Mouse (Mus musculus) midbrain, embryonic 10.5 days (tissue): Measurements from ENCODE around the gene Chd8. TPM values are rescaled to one million over a fixed set of nuclear protein-coding genes. Genes with fewer than 3 reads are reported as not detected.

Source experiments
- DNase-seq: peaks from one replicate; pipeline ENCODE4 v3.0.0-alpha.2; 2017; ENCODE audit warnings: low spot score
- H3K27ac ChIP-seq: fragments of 300-500 bp; sonication (generic); replicated peaks from 2 replicates; pipeline ENCODE4 v1.5.1; 2016; ENCODE audit warnings: mild to moderate bottlenecking
- H3K27me3 ChIP-seq: fragments of 300-500 bp; sonication (generic); 2 replicates; pipeline ENCODE4 v1.6.1; 2016; ENCODE audit warnings: low read depth, mild to moderate bottlenecking; ENCODE audit not compliant: poor library complexity, severe bottlenecking
- H3K36me3 ChIP-seq: fragments of 300-500 bp; sonication (generic); 2 replicates; pipeline ENCODE4 v1.6.1; 2016; ENCODE audit warnings: mild to moderate bottlenecking, moderate library complexity
- H3K4me1 ChIP-seq: fragments of 300-500 bp; sonication (generic); 2 replicates; pipeline ENCODE4 v1.6.1; 2016
- H3K4me3 ChIP-seq: fragments of 300-500 bp; sonication (generic); 2 replicates; pipeline ENCODE4 v1.5.1; 2016; ENCODE audit warnings: mild to moderate bottlenecking, moderate library complexity
- H3K9me3 ChIP-seq: fragments of 300-500 bp; sonication (generic); replicated peaks from 2 replicates; pipeline ENCODE4 v1.6.1; 2016; ENCODE audit warnings: mild to moderate bottlenecking
- WGBS: fragments of 180-500 bp; shearing (Covaris S2); methylation state at CpG from one replicate; pipeline ENCODE4 v1.1.7; 2016; 5-methylcytosine and 5-hydroxymethylcytosine counted together
- polyA plus RNA-seq: library from polyadenylated mRNA; unstranded; fragments of >200 nt; fragmentation: Nextera tagmentation; extraction: Ambion mirVana; gene quantifications from 2 replicates; pipeline ENCODE4 v1.2.1, GENCODE M21; 2016

Gene Chd8
- polyA plus RNA-seq, 1 experiment from 2014 or later, result 38.9 TPM

DNA sequence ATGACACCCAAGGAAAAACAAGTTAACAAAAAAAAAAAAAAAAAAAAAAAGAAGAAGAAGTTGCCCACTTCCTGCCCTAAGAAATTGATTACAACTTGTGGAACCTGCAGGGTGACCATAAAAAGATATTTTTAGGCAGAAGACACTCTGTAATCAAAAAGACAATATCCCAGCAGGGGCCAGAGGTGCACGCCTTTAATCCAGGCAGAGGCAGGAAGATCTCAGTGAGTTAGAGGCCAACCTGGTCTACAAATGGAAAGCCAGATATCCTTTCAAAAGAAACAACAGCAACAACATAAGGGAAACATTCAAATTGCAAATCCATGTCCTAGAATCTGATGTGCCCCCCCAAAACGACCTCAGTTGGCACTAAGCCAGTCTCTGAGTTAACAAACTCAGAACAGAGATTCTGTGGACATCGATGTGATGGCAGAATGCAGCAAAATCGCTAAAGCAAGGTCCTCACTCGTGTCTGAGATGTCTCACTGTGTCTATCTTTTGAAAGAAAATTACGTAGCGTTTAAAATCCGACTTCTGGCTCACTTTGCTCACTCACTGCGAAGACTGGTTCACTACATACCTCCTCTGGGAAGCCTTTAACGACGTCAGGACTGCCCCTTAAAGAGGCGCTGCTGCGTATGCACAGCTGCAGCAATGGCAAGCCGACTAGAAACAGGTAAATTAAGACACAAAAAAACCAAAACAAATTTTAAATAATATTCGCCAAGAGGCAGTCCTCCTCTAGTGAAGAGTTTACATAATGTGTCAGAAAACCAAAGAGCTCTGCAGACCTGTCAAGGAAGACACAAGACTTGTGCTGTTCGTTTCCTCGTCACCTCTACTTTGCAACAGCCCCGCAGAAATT, 1.0 kb downstream of the Chd8 start:
- Histone ChIP-seq H3K9me3 (no peaks in the 10 kb centered on the region), H3K27me3 (no peaks in the 10 kb centered on the region), H3K4me1 (peaks cover 28% of the 10 kb centered on the region), H3K27ac (peak overlapping the region; percentile 97), H3K4me3 (peak overlapping the region; percentile 94), H3K36me3 (peaks cover 14% of the 10 kb centered on the region)
- peak; percentile 27 for DNase-seq
- WGBS, result 11% methylated on average over 18 of the region's 18 CpGs

DNA sequence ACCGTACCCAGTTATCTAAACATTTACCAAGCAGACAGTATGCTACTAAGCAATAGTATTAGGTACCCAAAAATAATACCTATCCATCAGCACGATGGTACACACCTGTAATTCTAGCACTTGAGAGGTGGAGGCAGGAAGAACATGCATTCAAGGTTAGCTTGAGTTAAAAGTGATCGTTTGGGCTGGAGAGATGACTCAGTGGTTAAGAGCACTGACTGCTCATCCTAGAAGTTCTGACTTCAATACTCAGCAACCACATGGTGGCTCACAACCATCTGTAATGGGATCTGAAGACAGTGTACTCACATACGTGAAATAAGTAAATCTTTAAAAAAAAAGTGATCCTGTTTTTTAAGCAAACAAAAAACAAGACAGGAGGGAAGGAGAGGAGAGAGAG, 11.5 kb downstream of the Chd8 start:
- Histone ChIP-seq H3K36me3 (peaks cover 10% of the 10 kb centered on the region), H3K27ac (no peak overlapping the region), H3K9me3 (no peaks in the 10 kb centered on the region), H3K4me1 (peaks cover 17% of the 10 kb centered on the region), H3K27me3 (no peaks in the 10 kb centered on the region), H3K4me3 (no peak overlapping the region)
- 84% methylated on average over 4 of the region's 4 CpGs for WGBS
- no peak for DNase-seq

DNA sequence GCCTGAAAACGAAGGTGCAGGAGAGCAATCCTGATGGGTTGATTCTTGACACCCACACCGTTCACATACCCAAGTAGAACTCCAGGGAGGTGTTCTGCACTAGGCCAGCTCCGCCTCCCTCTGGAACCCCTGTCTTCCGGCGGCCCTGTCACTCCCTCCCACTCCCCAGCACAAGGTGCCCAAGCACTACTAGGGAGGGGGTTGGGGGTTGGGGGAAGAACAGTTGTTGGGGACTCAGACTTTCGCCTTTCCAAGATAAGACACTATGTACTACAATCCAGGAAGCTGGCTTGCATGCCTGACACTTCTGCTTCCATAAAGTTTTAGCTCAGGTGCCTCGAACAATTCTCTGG, 12.9 kb downstream of the Chd8 start:
- H3K27ac ChIP-seq, result peak overlapping the region; percentile 85
- no peak for DNase-seq
- H3K36me3 ChIP-seq, result peaks cover 12% of the 10 kb centered on the region
- peak overlapping the region; percentile 88 for H3K4me3 ChIP-seq
- peaks cover 17% of the 10 kb centered on the region for H3K4me1 ChIP-seq
- no peaks in the 10 kb centered on the region for H3K9me3 ChIP-seq
- 19% methylated on average over 7 of the region's 7 CpGs for WGBS
- no peaks in the 10 kb centered on the region for H3K27me3 ChIP-seq

DNA sequence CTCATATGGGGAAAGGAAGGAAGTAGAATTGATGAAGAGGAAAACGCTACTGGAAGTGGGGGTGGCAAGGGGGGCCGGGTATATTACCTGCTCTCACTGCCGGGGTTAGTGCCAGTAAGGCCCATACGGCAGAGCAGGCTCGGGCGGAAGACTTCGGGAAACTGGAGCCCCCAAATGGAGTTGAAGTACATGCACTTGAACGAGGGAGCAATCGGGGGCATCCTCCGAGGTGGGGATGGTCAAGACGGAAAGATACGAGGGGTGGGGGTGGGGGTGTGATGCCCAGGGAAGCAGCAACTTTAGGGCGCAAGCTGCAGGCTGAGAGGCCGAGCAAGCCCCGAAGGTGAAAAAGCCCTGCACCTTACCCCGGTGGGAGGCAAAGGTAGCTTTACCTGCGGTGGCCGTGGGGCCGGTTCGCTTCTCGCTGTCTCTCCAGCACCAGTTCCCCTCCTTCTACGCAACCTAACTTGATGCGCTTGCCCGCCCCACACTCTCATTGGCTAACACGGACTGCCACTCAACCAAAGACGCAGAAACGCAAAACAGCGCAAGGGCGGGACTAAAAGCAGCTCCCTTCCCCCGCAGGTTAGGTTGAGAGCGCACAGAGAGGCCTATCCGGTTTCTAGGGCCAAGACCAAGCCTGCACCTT, 13.4 kb downstream of the Chd8 start:
- Histone ChIP-seq H3K27me3 (no peaks in the 10 kb centered on the region), H3K27ac (peak overlapping the region; percentile 85), H3K4me1 (peaks cover 17% of the 10 kb centered on the region), H3K4me3 (peak overlapping the region; percentile 88), H3K36me3 (peaks cover 14% of the 10 kb centered on the region), H3K9me3 (no peaks in the 10 kb centered on the region)
- under 1% methylated on average over 32 of the region's 32 CpGs for WGBS
- peak; percentile 97 for DNase-seq

DNA sequence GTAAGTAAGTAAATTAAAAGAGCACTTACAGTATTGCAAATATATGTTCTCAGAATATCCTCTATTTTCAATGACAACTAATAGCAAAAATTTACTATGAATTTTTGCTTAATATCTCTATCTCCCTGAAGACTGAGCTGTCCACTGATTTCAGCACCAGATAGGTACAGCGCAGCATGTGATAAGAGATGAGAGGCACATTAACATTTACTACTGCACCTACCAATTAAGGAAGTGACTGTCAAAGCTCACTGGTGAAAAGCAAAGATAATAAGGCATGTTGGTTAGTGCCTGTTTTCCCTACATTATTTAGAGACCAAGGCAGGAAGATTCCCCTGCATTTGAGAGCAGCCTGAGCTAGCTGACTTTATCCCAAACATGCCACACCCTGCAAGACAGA, 21.4 kb downstream of the Chd8 start:
- WGBS, result 96% methylated on average over 1 of the region's 1 CpGs
- Histone ChIP-seq H3K4me3 (no peak overlapping the region), H3K4me1 (no peaks in the 10 kb centered on the region), H3K27me3 (no peaks in the 10 kb centered on the region), H3K36me3 (peaks cover 84% of the 10 kb centered on the region), H3K27ac (no peak overlapping the region), H3K9me3 (no peaks in the 10 kb centered on the region)
- no peak for DNase-seq

DNA sequence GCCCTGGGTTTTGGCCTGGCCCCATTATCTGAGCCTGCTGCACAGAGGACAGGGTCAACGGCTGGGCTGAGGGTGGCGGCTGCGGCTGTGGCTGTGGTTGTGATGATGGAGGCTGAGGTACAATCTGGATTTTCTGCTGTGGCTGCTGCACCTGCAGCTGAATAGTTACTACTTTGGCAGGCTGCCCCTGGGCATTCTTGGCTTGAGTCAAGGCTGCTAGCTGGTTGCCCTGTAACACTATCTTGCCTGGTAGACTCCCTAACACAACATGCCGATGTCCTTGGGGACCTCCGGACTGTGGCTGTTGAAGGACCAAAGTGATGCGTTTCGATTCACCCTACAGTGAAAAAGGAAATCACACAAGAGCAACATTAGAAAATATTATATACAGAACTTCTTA, 22.4 kb downstream of the Chd8 start:
- no peak for DNase-seq
- H3K36me3 ChIP-seq, result peaks cover 87% of the 10 kb centered on the region
- WGBS, result 94% methylated on average over 7 of the region's 7 CpGs
- no peaks in the 10 kb centered on the region for H3K27me3 ChIP-seq
- no peaks in the 10 kb centered on the region for H3K9me3 ChIP-seq
- H3K4me1 ChIP-seq, result no peaks in the 10 kb centered on the region
- H3K27ac ChIP-seq, result no peak overlapping the region
- no peak overlapping the region for H3K4me3 ChIP-seq

DNA sequence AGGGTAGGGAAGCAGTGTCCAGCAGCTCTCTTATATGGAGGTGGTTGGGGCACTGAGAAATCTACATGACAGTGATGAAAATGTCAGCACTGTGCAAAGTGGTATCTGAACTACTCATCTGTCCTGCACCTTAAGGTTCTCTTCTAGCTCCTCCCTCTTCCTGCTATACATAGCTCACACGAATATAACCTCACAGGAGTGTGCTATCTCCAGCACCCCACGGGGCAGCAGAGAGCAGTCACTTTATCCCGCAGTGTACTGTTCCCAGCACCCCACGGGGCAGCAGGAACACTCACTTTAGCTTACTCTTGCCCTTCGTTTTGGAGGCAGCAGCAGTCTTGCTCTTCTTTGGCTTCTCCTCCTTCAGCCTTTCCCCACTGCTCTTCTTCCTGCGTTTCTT, 25.3 kb downstream of the Chd8 start:
- H3K9me3 ChIP-seq, result no peaks in the 10 kb centered on the region
- no peak overlapping the region for H3K4me3 ChIP-seq
- no peak for DNase-seq
- H3K4me1 ChIP-seq, result no peaks in the 10 kb centered on the region
- no peaks in the 10 kb centered on the region for H3K27me3 ChIP-seq
- H3K27ac ChIP-seq, result no peak overlapping the region
- peaks cover 100% of the 10 kb centered on the region for H3K36me3 ChIP-seq
- 88% methylated on average over 6 of the region's 6 CpGs for WGBS

DNA sequence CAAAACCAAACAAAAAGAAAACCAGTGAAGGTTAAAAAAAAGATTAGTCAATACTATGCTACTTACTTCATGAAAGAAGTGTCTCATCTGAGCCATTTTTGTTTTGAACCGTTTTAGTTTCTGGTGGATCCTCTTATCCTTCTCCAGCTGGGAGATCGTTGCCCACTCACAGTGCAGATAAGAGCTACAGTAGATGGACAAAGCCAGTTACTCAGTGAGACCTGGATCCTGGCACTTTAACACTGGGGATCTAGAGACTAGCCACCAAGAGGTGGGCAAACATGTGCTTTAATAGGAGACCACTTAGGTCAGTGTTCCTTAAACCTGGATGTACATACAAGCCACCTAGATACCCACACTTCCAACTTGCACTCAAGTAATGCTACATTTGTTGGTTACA, 31.6 kb downstream of the Chd8 start:
- no peak overlapping the region for H3K27ac ChIP-seq
- no peaks in the 10 kb centered on the region for H3K27me3 ChIP-seq
- 95% methylated on average over 2 of the region's 2 CpGs for WGBS
- no peaks in the 10 kb centered on the region for H3K9me3 ChIP-seq
- H3K36me3 ChIP-seq, result peaks cover 100% of the 10 kb centered on the region
- H3K4me3 ChIP-seq, result no peak overlapping the region
- H3K4me1 ChIP-seq, result no peaks in the 10 kb centered on the region
- DNase-seq, result no peak

DNA sequence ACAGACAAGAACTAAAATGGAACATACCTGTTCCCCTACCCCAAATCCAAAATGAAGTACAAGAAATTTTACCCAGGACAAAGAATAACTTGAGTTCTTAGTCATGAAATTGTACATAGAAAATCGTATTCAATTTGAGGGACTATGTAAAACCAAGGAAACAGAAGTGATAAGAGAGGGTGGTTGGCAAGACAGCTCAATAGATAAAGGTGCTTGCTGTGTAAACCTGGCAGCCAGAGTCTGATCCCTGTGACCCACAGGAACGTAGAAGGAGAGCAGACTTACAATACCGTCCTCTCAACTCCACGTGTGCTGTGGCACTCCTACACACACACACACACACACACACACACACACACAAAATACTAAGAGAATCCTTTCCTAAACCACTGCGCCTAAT, 40.3 kb downstream of the Chd8 start:
- H3K4me3 ChIP-seq, result no peak overlapping the region
- WGBS, result 97% methylated on average over 5 of the region's 5 CpGs
- no peaks in the 10 kb centered on the region for H3K9me3 ChIP-seq
- H3K27me3 ChIP-seq, result no peaks in the 10 kb centered on the region
- H3K36me3 ChIP-seq, result peaks cover 100% of the 10 kb centered on the region
- no peaks in the 10 kb centered on the region for H3K4me1 ChIP-seq
- DNase-seq, result no peak
- H3K27ac ChIP-seq, result no peak overlapping the region

DNA sequence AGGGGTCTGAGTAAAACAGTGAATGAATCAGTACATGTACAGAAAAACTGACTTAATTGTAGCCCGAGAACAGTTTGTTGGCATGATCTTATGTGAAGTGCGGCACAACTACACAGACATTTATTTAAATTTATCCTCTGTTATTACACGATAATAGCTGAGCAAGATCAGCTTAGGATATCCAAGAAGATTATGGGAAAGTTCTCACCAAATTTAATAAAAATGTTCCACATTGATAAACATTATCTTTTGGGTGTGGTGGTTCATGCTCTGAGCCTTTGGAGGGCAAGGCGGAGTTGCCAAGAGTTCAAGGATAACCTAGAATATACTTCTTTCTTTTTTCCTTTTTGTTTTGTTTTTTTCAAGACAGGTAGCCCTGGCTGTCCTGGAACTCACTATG, 58.2 kb downstream of the Chd8 start:
- Histone ChIP-seq H3K4me3 (no peak overlapping the region), H3K27me3 (no peaks in the 10 kb centered on the region), H3K4me1 (peaks cover 29% of the 10 kb centered on the region), H3K27ac (no peak overlapping the region), H3K9me3 (no peaks in the 10 kb centered on the region), H3K36me3 (peaks cover 62% of the 10 kb centered on the region)
- DNase-seq, result no peak
- 94% methylated on average over 4 of the region's 4 CpGs for WGBS

DNA sequence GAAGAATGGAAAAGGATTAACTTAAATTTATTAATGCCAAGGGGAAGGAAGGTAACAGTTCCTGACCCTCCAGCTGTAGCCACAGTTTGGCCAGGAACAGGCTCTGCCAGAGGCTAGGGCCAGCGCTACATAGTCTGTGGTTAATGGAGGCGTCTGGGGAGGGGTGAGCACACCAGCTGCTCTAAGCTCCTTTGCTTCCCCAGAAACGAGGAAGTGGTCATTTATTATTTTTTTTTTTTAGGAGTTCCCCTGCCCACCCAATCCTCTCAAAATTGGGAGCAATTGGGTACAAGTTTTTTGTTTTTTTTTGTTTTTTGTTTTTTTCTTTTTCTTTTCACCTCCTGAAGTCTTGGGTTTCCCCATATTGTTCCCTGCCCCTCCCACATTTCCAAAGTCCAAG, 59.4 kb downstream of the Chd8 start:
- H3K9me3 ChIP-seq, result no peaks in the 10 kb centered on the region
- H3K27ac ChIP-seq, result peak overlapping the region; percentile 97
- DNase-seq, result no peak
- WGBS, result 28% methylated on average over 3 of the region's 3 CpGs
- H3K4me1 ChIP-seq, result peaks cover 29% of the 10 kb centered on the region
- peaks cover 59% of the 10 kb centered on the region for H3K36me3 ChIP-seq
- peak overlapping the region; percentile 88 for H3K4me3 ChIP-seq
- no peaks in the 10 kb centered on the region for H3K27me3 ChIP-seq

DNA sequence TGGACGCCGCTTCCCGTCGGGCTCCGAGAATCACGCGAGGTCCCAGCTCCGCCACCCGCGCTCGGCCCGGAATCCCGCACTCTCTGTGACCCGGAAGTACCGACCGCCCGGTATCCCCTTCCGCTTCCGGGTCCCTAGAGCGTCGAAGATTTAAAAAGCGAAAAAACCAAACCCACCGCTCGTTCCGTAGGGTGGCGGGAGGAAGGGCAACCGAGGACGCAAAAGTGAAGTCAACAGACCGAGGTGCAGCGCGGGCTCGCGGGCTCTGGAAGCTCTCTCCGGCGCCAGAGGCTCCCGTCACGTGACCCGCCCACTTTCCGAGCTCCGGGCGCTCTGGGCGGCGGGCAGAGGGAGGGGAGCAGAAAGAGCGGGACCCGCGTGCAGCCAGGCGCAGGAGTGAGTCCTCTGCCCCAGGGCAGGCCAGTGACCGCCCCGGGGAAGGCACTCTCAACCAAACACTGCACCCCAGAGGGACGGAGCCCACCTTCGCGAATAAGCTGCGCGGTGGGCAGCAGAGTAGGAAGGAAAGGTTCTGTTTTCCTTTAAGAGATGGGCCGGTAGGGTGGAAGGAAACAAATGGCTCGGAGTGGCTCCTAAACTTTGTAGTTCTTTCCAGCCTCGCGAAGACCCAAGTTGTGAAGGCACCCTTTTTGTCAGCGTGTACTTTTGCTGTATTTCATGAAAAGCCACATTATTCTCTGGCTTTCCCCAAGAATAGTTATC, 60.3 kb downstream of the Chd8 start, which contains the start of gene Supt16:
Gene Supt16 (minus strand): TSS at position 261 of the 723 bp plus-strand sequence.
- Histone ChIP-seq H3K9me3 (no peaks in the 10 kb centered on the region), H3K4me3 (peak within 1 kb of the TSS; percentile 88), H3K27ac (peak within 1 kb of the TSS; percentile 97), H3K36me3 (peaks cover 59% of the 10 kb centered on the region), H3K27me3 (no peaks in the 10 kb centered on the region), H3K4me1 (peaks cover 29% of the 10 kb centered on the region)
- WGBS, result under 1% methylated on average over 59 of the region's 59 CpGs
- peak; percentile 90 for DNase-seq
